In genomic region chr15:100783244-100783987, GRCm38 (mm10) we compare ENCODE assay signal across 18 mouse cellular contexts. TPM values are rescaled to one million over a fixed set of nuclear protein-coding genes. Genes with fewer than 3 reads are reported as not detected.
A peak's percentile ranks its signal among the peaks of the same experiment; 100 is the strongest.
DNase-seq lines count a peak whose midpoint lies in the region; ATAC-seq and TF ChIP-seq lines count a peak whose summit lies in the region.
"Had no signal": no experiment of that assay in that cellular context is flagged by ENCODE, and none has a peak within 500 bp of the region (broad histone marks: within the 10 kb centered on the region; RNA-seq: fewer than 3 reads in every experiment).

No protein-coding gene starts in this region.

- TF ChIP-seq POLR2A in ES-Bruce4 (IDR thresholded peaks at IDR 0.05; ENCODE audit: insufficient read depth, low read length): no peak
- TF ChIP-seq POLR2A in MEL (IDR thresholded peaks at IDR 0.05; ENCODE audit: control insufficient read depth in 1 of 2, insufficient read depth in 1 of 2, low read depth in 1 of 2, low read length in 2 of 2, poor library complexity in 1 of 2): no peak

- TF ChIP-seq CTCF in intestine, postnatal 0 days (IDR thresholded peaks at IDR 0.05; ENCODE audit: low read depth): peak; percentile 32; the same call in 1 of the 2 replicates
- peak; percentile 46 for TF ChIP-seq CTCF in liver, embryonic 14.5 days (IDR thresholded peaks at IDR 0.05; ENCODE audit: low read depth)
- peak; percentile 62 for TF ChIP-seq CTCF in ES-Bruce4 (IDR thresholded peaks at IDR 0.05; ENCODE audit: low read depth, low read length)
- peak; percentile 38 to 62 (median 46); a peak in 5 of 6 replicates for TF ChIP-seq CTCF in MEL (IDR thresholded peaks at IDR 0.05 in 2 of 3, conservative IDR thresholded peaks at IDR 0.05 in 1 of 3; ENCODE audit: control insufficient read depth in 1 of 3, insufficient read depth in 1 of 3, low read depth in 2 of 3, low read length in 3 of 3, poor library complexity in 1 of 3, severe bottlenecking in 1 of 3)

- H3K4me2 ChIP-seq in intestine, postnatal 0 days (replicated peaks; ENCODE audit: low read depth): no peak overlapping the region
- no peak overlapping the region for H3K4me2 ChIP-seq in intestine, embryonic 16.5 days (ENCODE audit: low read depth, low read length)
- H3K4me2 ChIP-seq in liver, embryonic 14.5 days (ENCODE audit: low read depth): no peak overlapping the region
- H3K4me2 ChIP-seq in liver, embryonic 11.5 days: no peak overlapping the region
- H3K4me2 ChIP-seq: embryonic facial prominence, embryonic 15.5 days; heart, embryonic 12.5 days; hindbrain, embryonic 12.5 days; limb, embryonic 13.5 days had no signal

- ATAC-seq in intestine, postnatal 0 days: no peak
- no peak for ATAC-seq in intestine, embryonic 16.5 days
- no peak for ATAC-seq in liver, embryonic 14.5 days (ENCODE audit: insufficient read depth)
- ATAC-seq in liver, embryonic 11.5 days (replicated peaks; ENCODE audit: low FRiP score): no peak
- no peak for ATAC-seq in megakaryocyte progenitor cell, adult 5-6 weeks (replicated peaks; ENCODE audit: poor library complexity)
- ATAC-seq: midbrain, embryonic 16.5 days had no signal

- H3K4me3 ChIP-seq in intestine, postnatal 0 days (ENCODE audit: low read depth, low read length): no peak overlapping the region
- no peak overlapping the region for H3K4me3 ChIP-seq in intestine, embryonic 16.5 days (ENCODE audit: low read length)
- H3K4me3 ChIP-seq in liver, embryonic 14.5 days (ENCODE audit: insufficient read depth in 1 of 2, low read depth in 2 of 2, low read length in 2 of 2): no peak overlapping the region
- no peak overlapping the region for H3K4me3 ChIP-seq in liver, embryonic 11.5 days (ENCODE audit: low read depth, low read length)
- H3K4me3 ChIP-seq in ES-Bruce4 (ENCODE audit: low read depth, low read length) (no peak overlapping the region), MEL (ENCODE audit: control insufficient read depth in 1 of 2, insufficient read depth in 1 of 2, low read depth in 2 of 2, low read length in 2 of 2) (no peak overlapping the region)
- H3K4me3 ChIP-seq: embryonic facial prominence, embryonic 15.5 days; gastrocnemius, adult 2 months; heart, embryonic 12.5 days; hindbrain, embryonic 12.5 days; limb, embryonic 13.5 days had no signal

- no peaks in the 10 kb centered on the region for H3K9me3 ChIP-seq in intestine, postnatal 0 days (ENCODE audit: control insufficient read depth)
- H3K9me3 ChIP-seq in intestine, embryonic 16.5 days (ENCODE audit: control insufficient read depth, low read length): peaks cover 3% of the 10 kb centered on the region
- H3K9me3 ChIP-seq in liver, embryonic 14.5 days (ENCODE audit: control insufficient read depth, low read length): no peaks in the 10 kb centered on the region
- no peaks in the 10 kb centered on the region for H3K9me3 ChIP-seq in liver, embryonic 11.5 days (ENCODE audit: control insufficient read depth, low read length)
- H3K9me3 ChIP-seq in ES-Bruce4 (replicated peaks; ENCODE audit: control insufficient read depth, insufficient read depth, low read length, poor library complexity, severe bottlenecking) (no peaks in the 10 kb centered on the region), MEL (replicated peaks; ENCODE audit: insufficient read depth, low read length) (no peaks in the 10 kb centered on the region)
- H3K9me3 ChIP-seq: embryonic facial prominence, embryonic 15.5 days; limb, embryonic 13.5 days had no signal

- H3K27me3 ChIP-seq in intestine, postnatal 0 days (replicated peaks; ENCODE audit: control insufficient read depth, insufficient read depth, low read length): 0 out of 2 replicates have a peak, but pooled peaks cover 17% of the 10 kb centered on the region
- H3K27me3 ChIP-seq in intestine, embryonic 16.5 days (replicated peaks; ENCODE audit: control insufficient read depth, insufficient read depth, low read length): no peaks in the 10 kb centered on the region
- H3K27me3 ChIP-seq in liver, embryonic 14.5 days (ENCODE audit: control insufficient read depth, insufficient read depth, low read length): no peaks in the 10 kb centered on the region
- no peaks in the 10 kb centered on the region for H3K27me3 ChIP-seq in liver, embryonic 11.5 days (replicated peaks; ENCODE audit: control insufficient read depth, insufficient read depth, low read length)
- H3K27me3 ChIP-seq in ES-Bruce4 (ENCODE audit: control insufficient read depth, insufficient read depth, low read length, poor library complexity, severe bottlenecking) (no peaks in the 10 kb centered on the region), MEL (ENCODE audit: control insufficient read depth in 1 of 2, insufficient read depth in 2 of 2, low read length in 2 of 2) (no peaks in the 10 kb centered on the region)
- H3K27me3 ChIP-seq: embryonic facial prominence, embryonic 15.5 days; hindbrain, embryonic 12.5 days; limb, embryonic 13.5 days had no signal

- no peaks in the 10 kb centered on the region; the same call in 1 of the 2 replicates for H3K36me3 ChIP-seq in intestine, postnatal 0 days (ENCODE audit: control insufficient read depth, insufficient read depth)
- H3K36me3 ChIP-seq in intestine, embryonic 16.5 days (ENCODE audit: control insufficient read depth, insufficient read depth, low read length): 0 out of 2 replicates have a peak, but pooled peaks cover 4% of the 10 kb centered on the region
- H3K36me3 ChIP-seq in liver, embryonic 14.5 days (replicated peaks; ENCODE audit: control insufficient read depth, insufficient read depth, low read depth): no peaks in the 10 kb centered on the region
- no peaks in the 10 kb centered on the region for H3K36me3 ChIP-seq in liver, embryonic 11.5 days (ENCODE audit: control insufficient read depth, insufficient read depth, low read length)
- H3K36me3 ChIP-seq in ES-Bruce4 (ENCODE audit: control insufficient read depth, insufficient read depth, low read length, poor library complexity, severe bottlenecking): no peaks in the 10 kb centered on the region
- no peaks in the 10 kb centered on the region for H3K36me3 ChIP-seq in MEL (ENCODE audit: control insufficient read depth in 1 of 2, insufficient read depth in 2 of 2, low read length in 2 of 2)
- H3K36me3 ChIP-seq: embryonic facial prominence, embryonic 15.5 days; heart, embryonic 12.5 days had no signal

- no peak overlapping the region for H3K27ac ChIP-seq in intestine, postnatal 0 days (ENCODE audit: low read depth, low read length)
- H3K27ac ChIP-seq in intestine, embryonic 16.5 days (ENCODE audit: low read length): no peak overlapping the region
- no peak overlapping the region for H3K27ac ChIP-seq in liver, embryonic 14.5 days
- H3K27ac ChIP-seq in liver, embryonic 11.5 days (ENCODE audit: low read depth, low read length): no peak overlapping the region
- no peak overlapping the region for H3K27ac ChIP-seq in ES-Bruce4 (ENCODE audit: insufficient read depth, low read length)
- no peak overlapping the region for H3K27ac ChIP-seq in MEL (ENCODE audit: control insufficient read depth, low read depth, low read length)
- H3K27ac ChIP-seq: embryonic facial prominence, embryonic 15.5 days; gastrocnemius, adult 2 months; hindbrain, embryonic 12.5 days; limb, embryonic 13.5 days had no signal

- H3K79me2 ChIP-seq in MEL (ENCODE audit: control insufficient read depth, insufficient read depth, low read length, poor library complexity): no peaks in the 10 kb centered on the region

- H3K4me1 ChIP-seq in intestine, postnatal 0 days (replicated peaks; ENCODE audit: control insufficient read depth, insufficient read depth, low read length): no peaks in the 10 kb centered on the region
- peaks cover 5% of the 10 kb centered on the region; the same call in 1 of the 2 replicates for H3K4me1 ChIP-seq in intestine, embryonic 16.5 days (ENCODE audit: control insufficient read depth, insufficient read depth, low read length)
- H3K4me1 ChIP-seq in liver, embryonic 14.5 days (replicated peaks; ENCODE audit: control insufficient read depth in 2 of 2, insufficient read depth in 2 of 2, low read length in 1 of 2): no peaks in the 10 kb centered on the region
- H3K4me1 ChIP-seq in liver, embryonic 11.5 days (replicated peaks; ENCODE audit: control insufficient read depth, insufficient read depth, low read length): no peaks in the 10 kb centered on the region
- H3K4me1 ChIP-seq in ES-Bruce4 (ENCODE audit: control insufficient read depth, insufficient read depth, low read length) (peaks cover 11% of the 10 kb centered on the region), MEL (ENCODE audit: control insufficient read depth in 1 of 2, insufficient read depth in 2 of 2, low read length in 2 of 2) (no peaks in the 10 kb centered on the region)

- TF ChIP-seq EP300 in liver, embryonic 14.5 days (IDR thresholded peaks at IDR 0.05; ENCODE audit: low read depth): no peak
- TF ChIP-seq EP300 in ES-Bruce4 (IDR thresholded peaks at IDR 0.05; ENCODE audit: insufficient read depth, low read depth, low read length) (no peak), MEL (IDR thresholded peaks at IDR 0.05; ENCODE audit: low read depth in 1 of 2, low read length in 2 of 2) (no peak)

- TF ChIP-seq RAD21 in MEL (IDR thresholded peaks at IDR 0.05; ENCODE audit: low read depth, low read length): peak; percentile 16

- no peak for DNase-seq in liver, embryonic 14.5 days (ENCODE audit: low read depth in 3 of 3, low spot score in 3 of 3)
- no peak for DNase-seq in liver, embryonic 11.5 days (ENCODE audit: low spot score)
- peak; percentile 24 for DNase-seq in MEL (ENCODE audit: low read depth, low spot score)
- DNase-seq: adrenal gland, adult 2 months; cerebellum, postnatal 36 days; gastrocnemius, adult 2 months; heart, postnatal 14 days; retina, postnatal 1 day; thymus, postnatal 4 days had no signal

- 93% methylated on average over 13 of the region's 13 CpGs for WGBS in intestine, postnatal 0 days
- WGBS in intestine, embryonic 16.5 days: 92% methylated on average over 13 of the region's 13 CpGs
- WGBS in liver, embryonic 14.5 days (ENCODE audit: insufficient replicate concordance): 67% methylated on average over 13 of the region's 13 CpGs
- WGBS in liver, embryonic 11.5 days: 85% methylated on average over 13 of the region's 13 CpGs

- H3K9ac ChIP-seq in intestine, postnatal 0 days (ENCODE audit: low read depth, low read length): no peak overlapping the region
- no peak overlapping the region for H3K9ac ChIP-seq in intestine, embryonic 16.5 days (ENCODE audit: low read depth, low read length)
- no peak overlapping the region for H3K9ac ChIP-seq in liver, embryonic 14.5 days (replicated peaks)
- H3K9ac ChIP-seq in liver, embryonic 11.5 days (ENCODE audit: low read depth, low read length): no peak overlapping the region
- H3K9ac ChIP-seq in ES-Bruce4 (ENCODE audit: low read depth, poor library complexity, severe bottlenecking) (no peak overlapping the region), MEL (ENCODE audit: control insufficient read depth, low read depth, low read length, poor library complexity, severe bottlenecking) (no peak overlapping the region)
- H3K9ac ChIP-seq: embryonic facial prominence, embryonic 15.5 days; heart, embryonic 12.5 days; hindbrain, embryonic 12.5 days; limb, embryonic 13.5 days had no signal

RNA-seq across cellular contexts. Expression of gene Slc4a8, which starts 21.9 kb away (rescaled TPM):
- 1.4 and 2.8 TPM in 2 replicates for polyA plus RNA-seq in intestine, postnatal 0 days (2015; fragmentation: Nextera tagmentation; extraction: Ambion mirVana)
- polyA plus RNA-seq in intestine, embryonic 16.5 days (2015; fragmentation: Nextera tagmentation; extraction: Ambion mirVana): 3.2 and 4.5 TPM in 2 replicates
- polyA plus RNA-seq in liver, embryonic 14.5 days (2012; rRNA removed): 0.15 and 0.16 TPM in 2 replicates
- polyA plus RNA-seq in liver, embryonic 14.5 days (2014; fragmentation: Nextera tagmentation; extraction: Ambion mirVana): 0.30 and 0.55 TPM in 2 replicates
- polyA plus RNA-seq in liver, embryonic 11.5 days (2014; fragmentation: Nextera tagmentation; extraction: Ambion mirVana): 1.5 TPM in 2 replicates
- polyA plus RNA-seq in ES-Bruce4 (2011; ENCODE audit: insufficient read depth, insufficient read length, low read depth, missing spikeins) (15.6 and 18.7 TPM in 2 replicates), MEL (2012; ENCODE audit: insufficient read depth in 1 of 2, insufficient read length in 2 of 2, low read depth in 1 of 2, low replicate concordance in 2 of 2, missing spikeins in 1 of 2) (1 to 10 TPM in 1 of 2 experiments, not detected in 1; 2.5 TPM)
- total RNA-seq in MEL (2012; rRNA removed): 0.35 and 0.72 TPM in 2 replicates
- total RNA-seq in megakaryocyte progenitor cell, adult 5-6 weeks (2015): 20.3 and 26.1 TPM in 2 replicates
- total RNA-seq in megakaryocyte progenitor cell, adult 5-6 weeks (2017): 21.3 and 22.2 TPM in 2 replicates

RNA-seq across cellular contexts. Expression of gene Galnt6, which starts 54.2 kb away (rescaled TPM):
- polyA plus RNA-seq in intestine, postnatal 0 days (2015; fragmentation: Nextera tagmentation; extraction: Ambion mirVana): 65.3 and 72.5 TPM in 2 replicates
- polyA plus RNA-seq in intestine, embryonic 16.5 days (2015; fragmentation: Nextera tagmentation; extraction: Ambion mirVana): 7.6 and 8.8 TPM in 2 replicates
- polyA plus RNA-seq in liver, embryonic 14.5 days (2012; rRNA removed): 0.36 and 0.47 TPM in 2 replicates
- polyA plus RNA-seq in liver, embryonic 14.5 days (2014; fragmentation: Nextera tagmentation; extraction: Ambion mirVana): 0.73 and 0.84 TPM in 2 replicates
- polyA plus RNA-seq in liver, embryonic 11.5 days (2014; fragmentation: Nextera tagmentation; extraction: Ambion mirVana): 1.2 and 1.6 TPM in 2 replicates
- 25.1 and 28.1 TPM in 2 replicates for polyA plus RNA-seq in ES-Bruce4 (2011; ENCODE audit: insufficient read depth, insufficient read length, low read depth, missing spikeins)
- 17.0 and 17.5 TPM in 2 replicates for total RNA-seq in MEL (2012; rRNA removed)
- 10 to 100 TPM in 1 of 2 experiments, not detected in 1; 16.1 TPM for polyA plus RNA-seq in MEL (2012; ENCODE audit: insufficient read depth in 1 of 2, insufficient read length in 2 of 2, low read depth in 1 of 2, low replicate concordance in 2 of 2, missing spikeins in 1 of 2)
- total RNA-seq in megakaryocyte progenitor cell, adult 5-6 weeks (2015): 11.7 and 11.9 TPM in 2 replicates
- 28.0 and 29.8 TPM in 2 replicates for total RNA-seq in megakaryocyte progenitor cell, adult 5-6 weeks (2017)
